Mouse (Mus musculus) lung, embryonic 14.5 days (tissue): ENCODE measurements around the gene Ankrd11. TPM values are rescaled to one million over a fixed set of nuclear protein-coding genes. Genes with fewer than 3 reads are reported as not detected.

Experiments
- ATAC-seq: fragments of 200-750 bp; cut with Nextera tagmentation; 2 replicates; pipeline ENCODE4 v1.8.0; 2017; ENCODE audit warnings: mild to moderate bottlenecking, moderate TSS enrichment, moderate library complexity; ENCODE audit not compliant: insufficient read depth
- DNase-seq: peaks from one replicate; pipeline ENCODE4 v3.0.0-alpha.2; 2015
- H3K27ac ChIP-seq: fragments of 300-500 bp; sonication (generic); 2 replicates; pipeline ENCODE4 v1.5.1; 2014; ENCODE audit warnings: low read depth, mild to moderate bottlenecking, moderate library complexity
- H3K27me3 ChIP-seq: fragments of 300-500 bp; sonication (generic); 2 replicates; pipeline ENCODE4 v1.6.1; 2014; ENCODE audit warnings: low read length, control low read depth; ENCODE audit not compliant: insufficient read depth
- H3K36me3 ChIP-seq: fragments of 300-500 bp; sonication (generic); 2 replicates; pipeline ENCODE4 v1.6.1; 2014; ENCODE audit warnings: control low read depth; ENCODE audit not compliant: insufficient read depth
- H3K4me1 ChIP-seq: fragments of 300-500 bp; sonication (generic); 2 replicates; pipeline ENCODE4 v1.6.1; 2014; ENCODE audit warnings: antibody characterized with exemption, control low read depth; ENCODE audit not compliant: insufficient read depth
- H3K4me2 ChIP-seq: fragments of 300-500 bp; sonication (generic); 2 replicates; pipeline ENCODE4 v1.6.1; 2014; ENCODE audit warnings: mild to moderate bottlenecking
- H3K4me3 ChIP-seq: fragments of 300-500 bp; sonication (generic); 2 replicates; pipeline ENCODE4 v1.5.1; 2014; ENCODE audit warnings: low read depth, low read length
- H3K9ac ChIP-seq: fragments of 300-500 bp; sonication (generic); 2 replicates; pipeline ENCODE4 v1.6.1; 2014
- H3K9me3 ChIP-seq: fragments of 300-500 bp; sonication (generic); 2 replicates; pipeline ENCODE4 v1.6.1; 2016; ENCODE audit warnings: low read depth, low read length, control low read depth
- CTCF ChIP-seq: IDR thresholded peaks from 2 replicates; pipeline ENCODE4 v1.5.1; 2016; ENCODE audit warnings: antibody characterized with exemption, low read depth
- WGBS: fragments of 180-500 bp; shearing (Covaris S2); extraction: QIAGEN DNeasy Blood & Tissue Kit; methylation state at CpG from one replicate; pipeline ENCODE4 v1.1.7; 2014; 5-methylcytosine and 5-hydroxymethylcytosine counted together
- polyA plus RNA-seq: library from polyadenylated mRNA; unstranded; fragments of >200 nt; fragmentation: Nextera tagmentation; extraction: Ambion mirVana; gene quantifications from 2 replicates; pipeline ENCODE4 v1.2.1, GENCODE M21; 2014

Ankrd11 gene
- polyA plus RNA-seq, 1 experiment from 2014 or later = 94.6 TPM

DNA sequence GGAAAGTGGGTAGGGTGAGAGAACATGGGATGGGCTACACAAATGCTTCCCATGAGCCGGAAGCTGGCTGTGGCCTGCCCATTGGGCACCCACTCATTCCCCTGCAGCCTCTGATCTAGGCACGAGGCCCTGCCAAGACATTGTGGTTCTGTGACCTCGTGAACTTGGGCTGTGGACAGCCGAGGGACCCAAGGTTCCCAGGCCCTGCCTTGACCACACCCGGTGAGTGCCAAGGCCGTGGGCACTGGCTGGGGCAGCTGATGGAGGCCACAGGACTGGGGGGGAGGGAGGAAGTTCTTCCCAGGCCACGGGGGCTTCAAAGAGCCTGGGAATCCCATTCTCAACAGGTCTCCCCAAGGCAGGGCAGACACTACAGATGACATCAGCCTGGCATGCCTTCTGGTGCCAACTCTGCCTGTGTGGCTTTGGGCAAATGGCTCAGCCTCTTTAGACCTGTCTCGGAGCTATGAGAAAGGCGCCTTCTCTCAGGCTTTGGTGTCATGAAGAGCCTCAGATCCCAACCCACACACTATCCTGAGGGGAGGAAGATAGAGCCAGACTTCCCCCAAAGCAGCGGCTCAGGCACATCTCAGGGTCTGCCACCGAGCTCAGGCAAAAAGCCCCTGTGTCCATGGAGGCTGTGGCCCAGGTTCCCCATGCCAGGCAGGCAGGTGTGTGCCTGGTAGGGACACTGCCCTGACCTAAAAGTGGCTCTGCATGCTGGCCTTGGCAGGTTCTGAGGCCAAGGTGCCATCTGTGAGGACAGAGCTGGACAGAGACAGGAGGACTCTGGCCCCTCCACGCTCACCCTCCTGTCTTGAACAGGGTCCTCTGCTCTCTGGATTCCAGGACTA lies 190.2 kb downstream of the Ankrd11 start:
- H3K9me3 ChIP-seq = no peaks in the 10 kb centered on the region
- 76% methylated on average over 12 of the region's 12 CpGs for WGBS
- no peak overlapping the region for H3K9ac ChIP-seq
- no peak overlapping the region for H3K27ac ChIP-seq
- H3K4me2 ChIP-seq = no peak overlapping the region
- H3K36me3 ChIP-seq = no peaks in the 10 kb centered on the region
- H3K27me3 ChIP-seq = no peaks in the 10 kb centered on the region
- ATAC-seq (no peak), DNase-seq (no peak)
- H3K4me3 ChIP-seq = no peak overlapping the region
- H3K4me1 ChIP-seq = peaks cover 2% of the 10 kb centered on the region; the same call in 1 of the 2 replicates
- no peak for TF ChIP-seq CTCF

DNA sequence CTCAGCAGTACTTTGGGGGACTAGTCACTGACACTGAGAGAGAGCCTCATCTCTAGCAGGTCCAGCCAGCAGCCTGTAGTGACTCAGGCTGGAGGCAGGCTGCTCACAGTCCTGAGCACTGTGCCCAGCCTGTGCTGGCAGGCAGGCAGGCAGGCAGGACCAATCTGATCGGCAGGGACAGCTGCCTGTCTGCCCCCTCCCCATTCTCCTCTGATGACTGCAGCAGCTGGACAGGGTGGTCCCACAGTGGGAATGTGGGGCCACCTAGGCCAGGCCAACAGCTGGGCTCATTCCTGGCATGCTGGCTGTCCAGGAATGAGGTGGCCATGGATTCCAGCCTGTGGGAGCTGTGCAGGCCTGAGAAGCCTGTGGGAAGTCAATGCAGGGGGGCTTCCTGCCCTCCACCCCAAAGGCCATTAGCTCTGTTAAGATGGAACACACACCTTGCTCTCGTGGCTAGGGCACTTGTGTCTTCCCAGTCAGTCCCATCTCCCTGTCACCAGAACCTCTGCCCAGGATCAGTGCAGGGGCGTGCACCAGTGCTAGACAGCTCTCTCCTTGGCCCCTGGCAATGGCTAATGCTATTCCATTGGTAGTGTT lies 191.3 kb downstream of the Ankrd11 start:
- Histone ChIP-seq H3K27me3 (no peaks in the 10 kb centered on the region), H3K4me1 (peaks cover 2% of the 10 kb centered on the region; the same call in 1 of the 2 replicates), H3K36me3 (no peaks in the 10 kb centered on the region), H3K4me2 (no peak overlapping the region), H3K9me3 (no peaks in the 10 kb centered on the region), H3K27ac (no peak overlapping the region), H3K4me3 (no peak overlapping the region), H3K9ac (no peak overlapping the region)
- TF ChIP-seq CTCF = no peak
- 57% methylated on average over 3 of the region's 3 CpGs for WGBS
- ATAC-seq (no peak), DNase-seq (no peak)

GRCm38 (mm10) chr8:122849152-122849910 lies 192.7 kb downstream of the Ankrd11 start:
- H3K9ac ChIP-seq = no peak overlapping the region
- H3K27me3 ChIP-seq = no peaks in the 10 kb centered on the region
- H3K36me3 ChIP-seq = no peaks in the 10 kb centered on the region
- no peak overlapping the region for H3K27ac ChIP-seq
- H3K4me2 ChIP-seq = no peak overlapping the region
- no peaks in the 10 kb centered on the region for H3K9me3 ChIP-seq
- no peak overlapping the region for H3K4me3 ChIP-seq
- H3K4me1 ChIP-seq = peaks cover 2% of the 10 kb centered on the region; the same call in 1 of the 2 replicates
- no peak for TF ChIP-seq CTCF
- DNase-seq (no peak), ATAC-seq (no peak)
- 62% methylated on average over 11 of the region's 11 CpGs for WGBS

DNA sequence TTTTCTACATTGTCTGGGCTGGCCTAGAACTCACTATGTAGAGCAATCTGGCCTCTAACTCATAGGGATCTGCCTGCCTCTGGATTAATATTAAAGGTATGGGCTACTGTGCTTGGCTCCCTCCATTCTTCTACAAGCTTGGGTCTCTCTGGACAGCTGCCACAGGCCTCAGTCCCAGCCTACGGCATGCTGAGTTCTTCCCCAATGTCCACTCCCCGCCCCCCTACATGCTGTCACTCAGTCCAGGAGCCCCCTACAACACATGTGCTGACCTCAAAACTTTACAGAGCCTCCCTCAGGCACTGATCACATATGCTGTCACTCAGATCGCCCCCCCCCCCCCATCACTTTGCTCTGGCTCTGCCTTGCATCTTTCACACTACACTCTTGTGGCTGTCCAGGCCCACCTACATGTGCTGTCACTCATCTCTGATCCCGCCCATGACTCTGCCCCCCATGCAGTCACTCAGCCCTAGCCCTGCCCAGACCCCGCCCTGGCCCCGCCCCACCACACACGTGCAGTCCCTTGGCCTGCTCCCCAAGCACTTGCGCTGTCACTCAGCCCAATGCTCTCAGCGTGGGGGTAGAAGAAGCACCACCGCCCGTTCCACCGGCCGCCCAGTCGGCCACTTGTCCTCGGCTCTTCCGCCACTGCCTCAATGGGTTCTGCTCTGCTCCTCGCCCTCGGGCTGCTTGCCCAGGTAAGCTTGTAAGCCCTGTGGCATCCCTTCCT lies 194.1 kb downstream of the Ankrd11 start, which contains the start of gene Cdh15:
Gene Cdh15, plus strand, starts transcription at position 138 of the 733 bp plus-strand sequence.
- Histone ChIP-seq H3K4me1 (no peaks in the 10 kb centered on the region; the same call in 1 of the 2 replicates), H3K36me3 (no peaks in the 10 kb centered on the region), H3K4me2 (peak within 1 kb of the TSS; percentile 48), H3K9me3 (no peaks in the 10 kb centered on the region), H3K4me3 (no peak within 1 kb of the TSS), H3K27ac (no peak within 1 kb of the TSS), H3K9ac (no peak within 1 kb of the TSS), H3K27me3 (no peaks in the 10 kb centered on the region)
- 10% methylated on average over 18 of the region's 18 CpGs for WGBS
- peak; percentile 92 for ATAC-seq
- DNase-seq = peak; percentile 70
- TF ChIP-seq CTCF = no peak

DNA sequence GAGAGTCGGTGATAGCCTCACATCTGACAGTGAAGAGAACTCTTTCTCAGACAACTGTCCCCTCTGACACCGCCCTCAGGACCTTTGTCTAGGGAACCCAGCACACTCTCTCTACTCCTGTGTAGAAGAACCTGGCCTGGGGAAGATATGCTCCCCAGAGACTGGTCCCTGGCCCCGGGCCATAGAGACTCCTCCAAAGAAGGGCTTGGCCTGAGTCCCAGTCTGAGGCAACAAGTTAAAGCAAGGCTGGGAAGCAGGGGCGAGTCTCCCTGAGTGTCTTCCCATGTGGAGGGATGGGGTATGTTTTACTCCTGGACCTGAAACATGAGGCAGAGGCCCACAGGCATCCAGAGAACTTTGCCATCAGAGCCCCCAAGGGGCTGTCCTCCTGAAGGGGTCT lies 196.4 kb downstream of the Ankrd11 start:
- ATAC-seq (0 out of 2 replicates have a peak, but pooled peaks have one; percentile 6), DNase-seq (peak; percentile 78)
- no peak overlapping the region for H3K4me3 ChIP-seq
- no peak overlapping the region for H3K4me2 ChIP-seq
- no peaks in the 10 kb centered on the region for H3K27me3 ChIP-seq
- no peak for TF ChIP-seq CTCF
- WGBS = 55% methylated on average over 4 of the region's 4 CpGs
- H3K9me3 ChIP-seq = no peaks in the 10 kb centered on the region
- H3K27ac ChIP-seq = no peak overlapping the region
- no peaks in the 10 kb centered on the region; the same call in 1 of the 2 replicates for H3K4me1 ChIP-seq
- H3K9ac ChIP-seq = no peak overlapping the region
- H3K36me3 ChIP-seq = no peaks in the 10 kb centered on the region

DNA sequence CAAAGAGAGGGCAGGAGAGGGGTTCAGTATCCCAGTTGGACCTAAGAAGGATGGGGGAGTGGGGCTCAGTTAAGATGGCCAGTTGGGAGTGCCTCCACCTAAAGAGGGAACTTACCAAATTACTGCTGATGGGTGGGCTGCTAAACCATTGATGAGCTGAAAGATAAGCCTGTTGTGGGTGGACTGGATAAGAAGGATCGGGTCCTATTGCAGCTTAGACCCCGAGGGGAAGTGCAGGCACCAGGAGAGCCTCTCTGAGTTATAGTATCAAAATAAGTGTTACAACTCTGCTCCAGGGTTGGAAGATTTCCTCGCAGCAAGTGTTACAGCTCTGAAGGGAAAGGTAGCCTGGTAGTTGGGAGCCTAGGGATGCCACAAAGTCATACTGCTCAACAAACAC lies 197.9 kb downstream of the Ankrd11 start:
- no peak for ATAC-seq
- no peaks in the 10 kb centered on the region for H3K27me3 ChIP-seq

More for the DNA sequence above, 197.9 kb downstream of the Ankrd11 start:
- no peaks in the 10 kb centered on the region; the same call in 1 of the 2 replicates for H3K4me1 ChIP-seq
- 60% methylated on average over 3 of the region's 3 CpGs for WGBS
- no peak overlapping the region for H3K4me3 ChIP-seq
- no peak for DNase-seq
- no peaks in the 10 kb centered on the region for H3K9me3 ChIP-seq
- no peaks in the 10 kb centered on the region for H3K36me3 ChIP-seq
- TF ChIP-seq CTCF = no peak
- no peak overlapping the region for H3K27ac ChIP-seq
- no peak overlapping the region for H3K4me2 ChIP-seq
- no peak overlapping the region for H3K9ac ChIP-seq
